Mouse (Mus musculus): ENCODE data around the gene Olfr373. TPM values are rescaled to one million over a fixed set of nuclear protein-coding genes. Genes with fewer than 3 reads are reported as not detected.
"Not testable (repeated sequence)": the region's sequence is repeated elsewhere in the genome, so short reads cannot be mapped to it uniquely, and the experiment has no call there.

Gene Olfr373
- polyA plus RNA-seq (2012; rRNA removed) = not detected in 2 replicates

DNA sequence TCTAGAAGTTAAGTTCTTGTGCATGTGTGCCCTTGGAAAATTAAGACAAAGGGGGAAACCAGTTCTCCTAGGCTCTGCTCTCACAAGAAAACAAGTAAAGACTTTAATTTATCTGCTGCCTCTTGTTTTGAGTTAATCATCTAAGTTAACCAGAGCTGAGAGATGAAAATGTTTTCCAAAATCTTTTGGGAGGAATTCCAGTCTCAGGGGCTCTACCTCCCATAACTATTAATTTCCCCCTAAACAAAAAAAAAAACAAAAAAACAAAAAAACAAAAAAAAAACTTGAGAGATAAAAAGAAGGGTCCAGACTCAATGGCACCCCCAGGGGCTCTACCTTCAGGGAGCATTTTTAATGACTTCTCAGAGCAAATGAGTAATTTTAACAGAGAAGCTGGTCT lies at the start of gene Olfr373:
Olfr373 (plus strand) TSS at position 301 of the 400 bp plus-strand sequence.
- H3K4me3 ChIP-seq (ENCODE audit: control insufficient read depth, low read depth, low read length); H3K27ac ChIP-seq (ENCODE audit: control insufficient read depth, insufficient read depth, low read depth, low read length); H3K27me3 ChIP-seq (ENCODE audit: control insufficient read depth, insufficient read depth, low read length); H3K4me1 ChIP-seq (ENCODE audit: control insufficient read depth, insufficient read depth, low read length); H3K36me3 ChIP-seq (ENCODE audit: control insufficient read depth, insufficient read depth, low read length): not testable (repeated sequence)

DNA sequence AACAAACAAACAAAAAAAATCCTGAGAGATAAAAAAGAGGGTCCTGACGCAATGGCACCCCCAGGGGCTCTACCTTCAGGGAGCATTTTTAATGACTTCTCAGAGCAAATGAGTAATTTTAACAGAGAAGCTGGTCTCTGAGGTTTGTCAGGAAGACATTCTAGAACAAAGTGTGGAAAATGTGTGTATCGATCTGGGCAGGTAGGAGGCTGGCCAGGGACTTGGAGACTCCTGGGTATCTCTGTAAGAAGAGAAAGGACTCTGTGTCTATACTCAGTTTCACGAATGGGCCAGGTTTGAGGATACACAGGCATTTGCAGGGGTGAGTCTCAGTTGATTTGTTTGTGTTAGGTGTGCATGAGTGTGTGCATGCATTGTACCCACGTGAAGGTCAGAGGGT lies 42.1 kb upstream of the Olfr373 start, which contains the start of gene Olfr372:
Olfr372 (plus strand) TSS at position 301 of the 400 bp plus-strand sequence.
- H3K27me3 ChIP-seq (ENCODE audit: control insufficient read depth, insufficient read depth, low read length); H3K4me3 ChIP-seq (ENCODE audit: control insufficient read depth, low read depth, low read length); H3K4me1 ChIP-seq (ENCODE audit: control insufficient read depth, insufficient read depth, low read length); H3K36me3 ChIP-seq (ENCODE audit: control insufficient read depth, insufficient read depth, low read length); H3K27ac ChIP-seq (ENCODE audit: control insufficient read depth, insufficient read depth, low read depth, low read length): not testable (repeated sequence)

DNA sequence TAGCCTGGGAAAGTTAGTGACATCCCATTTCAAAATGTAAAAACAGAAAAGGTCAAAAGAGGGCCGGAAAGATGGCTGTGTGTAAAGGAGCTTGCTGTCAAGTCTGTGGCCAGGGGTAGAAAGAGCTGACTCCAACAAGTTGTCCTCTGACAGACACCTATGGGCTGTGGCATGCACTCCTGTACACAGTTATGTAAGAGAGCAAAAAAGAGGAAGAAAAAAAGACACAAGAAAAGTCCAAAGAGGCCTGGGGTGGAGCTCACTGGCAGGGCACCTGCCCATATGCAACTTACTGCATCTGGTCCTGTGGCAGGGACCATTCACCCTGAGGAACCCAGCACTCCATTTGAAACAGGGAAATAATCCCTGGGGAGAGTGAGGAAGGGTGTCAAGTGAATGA lies 40.5 kb upstream of the Olfr373 start:
- Histone ChIP-seq H3K27me3 (ENCODE audit: control insufficient read depth, insufficient read depth, low read length) (no peaks in the 10 kb centered on the region), H3K36me3 (ENCODE audit: control insufficient read depth, insufficient read depth, low read length) (no peaks in the 10 kb centered on the region), H3K4me1 (ENCODE audit: control insufficient read depth, insufficient read depth, low read length) (no peaks in the 10 kb centered on the region), H3K4me3 (ENCODE audit: control insufficient read depth, low read depth, low read length) (no peak overlapping the region), H3K27ac (ENCODE audit: control insufficient read depth, insufficient read depth, low read depth, low read length) (no peak overlapping the region)
- TF ChIP-seq POLR2A (IDR thresholded peaks at IDR 0.05; ENCODE audit: control insufficient read depth, low read depth, low read length) = no peak
- TF ChIP-seq CTCF (IDR thresholded peaks at IDR 0.05; ENCODE audit: control insufficient read depth, insufficient read depth, insufficient replicate concordance, low read depth, low read length) = no peak

- H3K4me1 ChIP-seq (ENCODE audit: control insufficient read depth, insufficient read depth, low read length); H3K27me3 ChIP-seq (ENCODE audit: control insufficient read depth, insufficient read depth, low read length); H3K27ac ChIP-seq (ENCODE audit: control insufficient read depth, insufficient read depth, low read depth, low read length); H3K4me3 ChIP-seq (ENCODE audit: control insufficient read depth, low read depth, low read length); H3K36me3 ChIP-seq (ENCODE audit: control insufficient read depth, insufficient read depth, low read length): not testable (repeated sequence)
Measured at GRCm38 (mm10) chr8:72054633-72055032, 28.3 kb upstream of the Olfr373 start.

DNA sequence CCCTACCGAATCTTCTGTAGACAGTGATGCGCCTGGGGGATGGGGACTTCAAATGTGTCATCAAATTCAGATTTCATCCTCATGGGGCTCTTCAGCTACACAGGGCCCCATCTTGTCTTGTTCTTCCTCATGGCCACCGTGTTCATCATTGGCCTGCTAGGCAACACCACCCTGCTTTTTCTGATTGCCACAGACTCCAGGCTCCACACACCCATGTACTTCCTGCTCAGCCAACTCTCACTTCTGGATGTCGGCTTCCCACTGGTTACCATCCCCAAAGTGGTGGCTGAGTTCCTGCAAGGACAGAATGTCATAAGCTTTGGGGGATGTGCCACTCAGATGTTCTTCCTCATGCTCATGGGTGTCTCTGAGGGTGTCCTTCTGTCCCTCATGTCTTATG lies 25.3 kb upstream of the Olfr373 start:
- H3K27me3 ChIP-seq (ENCODE audit: control insufficient read depth, insufficient read depth, low read length); H3K36me3 ChIP-seq (ENCODE audit: control insufficient read depth, insufficient read depth, low read length); H3K4me1 ChIP-seq (ENCODE audit: control insufficient read depth, insufficient read depth, low read length); H3K4me3 ChIP-seq (ENCODE audit: control insufficient read depth, low read depth, low read length); H3K27ac ChIP-seq (ENCODE audit: control insufficient read depth, insufficient read depth, low read depth, low read length): not testable (repeated sequence)

- H3K27ac ChIP-seq (ENCODE audit: control insufficient read depth, insufficient read depth, low read depth, low read length); H3K36me3 ChIP-seq (ENCODE audit: control insufficient read depth, insufficient read depth, low read length); H3K4me1 ChIP-seq (ENCODE audit: control insufficient read depth, insufficient read depth, low read length); H3K27me3 ChIP-seq (ENCODE audit: control insufficient read depth, insufficient read depth, low read length); H3K4me3 ChIP-seq (ENCODE audit: control insufficient read depth, low read depth, low read length): not testable (repeated sequence)
Measured at GRCm38 (mm10) chr8:72066819-72067399, 16.1 kb upstream of the Olfr373 start.

GRCm38 (mm10) chr8:72084744-72085143 lies 1.8 kb downstream of the Olfr373 start:
- TF ChIP-seq CTCF (IDR thresholded peaks at IDR 0.05; ENCODE audit: control insufficient read depth, insufficient read depth, insufficient replicate concordance, low read depth, low read length) = no peak
- TF ChIP-seq POLR2A (IDR thresholded peaks at IDR 0.05; ENCODE audit: control insufficient read depth, low read depth, low read length) = no peak
- H3K4me1 ChIP-seq (ENCODE audit: control insufficient read depth, insufficient read depth, low read length) = no peaks in the 10 kb centered on the region
- H3K4me3 ChIP-seq (ENCODE audit: control insufficient read depth, low read depth, low read length) = no peak overlapping the region
- no peaks in the 10 kb centered on the region for H3K36me3 ChIP-seq (ENCODE audit: control insufficient read depth, insufficient read depth, low read length)
- no peaks in the 10 kb centered on the region for H3K27me3 ChIP-seq (ENCODE audit: control insufficient read depth, insufficient read depth, low read length)
- H3K27ac ChIP-seq (ENCODE audit: control insufficient read depth, insufficient read depth, low read depth, low read length) = no peak overlapping the region

DNA sequence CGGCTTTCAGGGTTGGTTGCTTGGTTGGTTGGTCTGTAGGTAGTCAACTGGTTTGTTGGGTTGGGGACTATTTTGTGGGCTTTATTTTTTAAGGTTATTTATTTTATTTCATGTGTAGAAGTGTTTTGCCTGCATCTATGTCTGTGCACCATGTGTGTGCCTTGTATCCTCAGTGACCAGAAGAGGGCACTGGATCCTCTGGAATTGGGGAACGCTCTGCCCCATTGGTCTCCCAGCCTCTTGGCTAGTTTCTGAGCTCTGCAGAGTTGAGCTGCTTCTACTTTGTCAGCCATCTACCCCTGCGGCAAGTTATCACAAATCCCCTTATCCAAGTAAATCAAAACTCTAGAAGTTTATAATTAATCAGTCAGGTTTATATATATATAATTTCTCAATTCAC lies 4.6 kb downstream of the Olfr373 start:
- not testable (repeated sequence) for H3K27me3 ChIP-seq (ENCODE audit: control insufficient read depth, insufficient read depth, low read length); H3K4me1 ChIP-seq (ENCODE audit: control insufficient read depth, insufficient read depth, low read length); H3K27ac ChIP-seq (ENCODE audit: control insufficient read depth, insufficient read depth, low read depth, low read length); H3K4me3 ChIP-seq (ENCODE audit: control insufficient read depth, low read depth, low read length); H3K36me3 ChIP-seq (ENCODE audit: control insufficient read depth, insufficient read depth, low read length)

GRCm38 (mm10) chr8:72096721-72097120 lies 13.7 kb downstream of the Olfr373 start:
- not testable (repeated sequence) for H3K4me1 ChIP-seq (ENCODE audit: control insufficient read depth, insufficient read depth, low read length); H3K36me3 ChIP-seq (ENCODE audit: control insufficient read depth, insufficient read depth, low read length); H3K27me3 ChIP-seq (ENCODE audit: control insufficient read depth, insufficient read depth, low read length); H3K4me3 ChIP-seq (ENCODE audit: control insufficient read depth, low read depth, low read length); H3K27ac ChIP-seq (ENCODE audit: control insufficient read depth, insufficient read depth, low read depth, low read length)

DNA sequence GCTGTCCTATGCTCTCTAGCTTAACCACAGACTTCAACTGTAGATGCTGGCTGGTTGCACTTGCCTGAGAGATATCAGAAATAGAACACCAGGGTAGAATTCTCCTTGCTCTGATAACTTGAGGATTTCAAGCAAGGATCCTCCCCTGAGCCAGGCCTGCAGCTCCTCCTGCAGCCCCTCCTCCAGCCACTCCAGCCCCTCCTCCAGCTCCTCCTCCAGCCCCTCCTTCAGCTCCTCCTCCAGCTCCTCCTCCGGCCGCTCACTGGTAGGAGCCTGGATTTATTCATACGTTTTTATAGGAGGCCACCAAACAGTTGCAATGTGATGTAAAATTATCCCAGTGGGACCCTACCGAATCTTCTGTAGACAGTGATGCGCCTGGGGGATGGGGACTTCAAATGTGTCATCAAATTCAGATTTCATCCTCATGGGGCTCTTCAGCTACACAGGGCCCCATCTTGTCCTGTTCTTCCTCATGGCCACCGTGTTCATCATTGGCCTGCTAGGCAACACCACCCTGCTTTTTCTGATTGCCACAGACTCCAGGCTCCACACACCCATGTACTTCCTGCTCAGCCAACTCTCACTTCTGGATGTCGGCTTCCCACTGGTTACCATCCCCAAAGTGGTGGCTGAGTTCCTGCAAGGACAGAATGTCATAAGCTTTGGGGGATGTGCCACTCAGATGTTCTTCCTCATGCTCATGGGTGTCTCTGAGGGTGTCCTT lies 16.6 kb downstream of the Olfr373 start:
- not testable (repeated sequence) for H3K4me1 ChIP-seq (ENCODE audit: control insufficient read depth, insufficient read depth, low read length); H3K36me3 ChIP-seq (ENCODE audit: control insufficient read depth, insufficient read depth, low read length); H3K27me3 ChIP-seq (ENCODE audit: control insufficient read depth, insufficient read depth, low read length); H3K27ac ChIP-seq (ENCODE audit: control insufficient read depth, insufficient read depth, low read depth, low read length); H3K4me3 ChIP-seq (ENCODE audit: control insufficient read depth, low read depth, low read length)
